Mouse (Mus musculus): ENCODE data around the gene Clic4.

Clic4 gene

DNA sequence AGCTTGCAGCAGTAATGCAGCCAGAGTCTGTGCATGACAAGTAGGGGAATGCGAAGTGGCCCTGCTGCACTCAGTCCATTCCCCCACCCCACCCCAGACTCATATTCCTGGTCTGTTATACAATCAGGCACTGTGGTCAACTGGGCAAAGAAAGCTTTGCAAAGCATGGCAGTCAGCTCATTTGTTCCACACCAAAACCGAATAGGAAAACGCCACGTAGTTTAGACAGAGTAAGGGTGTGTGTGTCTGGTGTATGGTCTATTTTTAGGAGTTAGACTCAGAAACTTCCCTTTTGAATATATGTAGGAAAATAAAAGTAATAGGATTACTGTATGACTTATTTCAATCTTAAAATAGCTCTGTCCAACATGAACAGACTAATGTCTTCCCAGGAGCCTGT is 36.0 kb downstream of the Clic4 start:
- in situ Hi-C loops (cut with MboI, MseI) = no loop called here

DNA sequence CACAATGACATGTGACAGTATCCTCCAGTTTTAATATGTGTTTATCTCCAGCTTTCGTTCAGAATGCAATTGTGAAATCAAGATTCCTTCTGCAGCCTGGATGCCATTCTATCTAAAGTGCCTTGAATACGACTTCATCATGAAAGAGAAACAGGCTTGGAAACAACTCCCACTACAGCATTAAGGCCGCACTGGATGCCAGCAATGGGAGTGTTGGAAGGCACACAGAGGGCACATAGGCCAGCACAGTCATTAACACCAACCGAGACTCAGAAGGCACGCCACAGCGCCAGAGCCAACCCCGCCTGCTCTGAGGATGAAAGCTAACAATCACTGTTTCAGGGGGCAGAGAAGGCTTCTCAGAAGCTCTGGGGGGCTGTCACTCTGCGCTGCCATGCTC is 37.1 kb downstream of the Clic4 start:
- in situ Hi-C loops (cut with MboI, MseI) = no loop called here

DNA sequence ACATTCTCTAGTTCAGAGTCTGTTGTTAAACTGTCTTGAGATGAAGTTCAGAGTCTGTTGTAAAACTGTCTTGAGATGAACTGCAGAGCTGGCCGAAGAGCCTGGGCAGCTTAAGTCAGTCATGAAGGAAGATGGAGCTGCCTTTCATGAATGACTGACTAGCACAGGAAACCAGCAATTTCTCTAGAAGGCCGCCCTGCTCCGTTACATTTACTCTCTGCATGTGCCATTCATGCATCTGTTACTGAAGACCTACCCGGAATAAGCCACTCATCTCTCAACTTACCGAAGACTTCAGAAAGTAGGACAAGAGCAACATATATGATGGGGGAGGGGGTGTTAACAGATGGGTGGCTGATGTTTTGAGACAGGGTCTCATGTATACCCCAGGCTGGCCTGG is 40.1 kb downstream of the Clic4 start:
- in situ Hi-C loops (cut with MboI, MseI) = no loop called here

DNA sequence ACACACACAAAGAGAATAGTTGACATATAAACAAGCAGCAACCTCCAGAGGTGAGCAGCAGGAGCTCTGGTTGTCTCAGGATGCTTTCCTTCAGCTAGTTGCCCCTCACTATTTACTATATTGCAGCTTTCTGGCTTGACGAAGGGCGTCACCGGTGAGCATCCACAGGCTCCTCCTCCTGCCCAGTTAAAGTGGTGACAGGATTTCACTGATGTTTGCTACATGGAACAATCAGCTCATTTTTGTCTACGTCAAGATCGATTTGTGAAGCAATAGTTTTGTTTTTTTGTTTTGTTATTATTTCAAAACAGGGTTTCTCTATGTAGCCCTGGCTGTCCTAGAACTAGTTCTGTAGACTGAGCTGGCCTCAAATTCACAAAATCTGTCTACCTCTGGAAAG is 41.1 kb downstream of the Clic4 start:
- in situ Hi-C loops (cut with MboI, MseI) = no loop called here

DNA sequence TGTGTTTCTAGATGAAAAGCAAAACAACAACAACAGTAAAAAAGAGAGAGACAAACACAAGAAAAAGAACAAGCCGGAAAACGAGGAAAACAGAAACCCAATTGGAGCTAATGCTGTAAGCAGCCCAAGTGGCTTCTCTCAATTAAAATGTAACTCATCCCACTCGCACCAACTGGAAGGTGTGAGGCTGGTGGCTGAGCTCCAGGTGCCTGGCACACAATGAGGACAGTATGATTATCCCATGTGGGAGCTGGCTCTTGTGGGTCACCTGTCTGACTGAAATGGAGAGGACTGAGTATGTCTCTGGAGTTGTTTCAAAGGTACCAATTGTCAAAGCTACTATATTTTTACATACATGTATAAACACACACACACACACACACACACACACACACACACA is 41.5 kb downstream of the Clic4 start:
- in situ Hi-C loops (cut with MboI, MseI) = no loop called here

DNA sequence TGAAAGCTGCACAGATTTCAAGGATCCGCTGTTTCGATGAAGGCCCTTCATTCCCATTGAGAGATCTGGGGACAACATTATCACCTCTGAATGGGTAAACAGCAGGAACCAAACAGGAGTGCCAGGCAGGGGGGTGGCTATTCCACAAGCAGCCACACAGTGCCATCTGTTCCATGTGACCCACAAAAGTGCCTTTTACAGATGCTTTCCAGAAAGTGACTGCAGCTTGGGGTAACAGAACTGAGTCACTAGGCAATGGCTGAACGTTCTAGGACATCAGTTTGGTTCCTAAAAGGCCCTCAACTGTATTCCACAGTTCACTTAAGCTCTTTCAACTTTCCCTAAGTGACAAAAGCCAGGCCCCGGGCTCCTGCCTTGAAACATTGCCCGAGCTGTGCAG is 42.0 kb downstream of the Clic4 start:
- in situ Hi-C loops (cut with MboI, MseI) = no loop called here

DNA sequence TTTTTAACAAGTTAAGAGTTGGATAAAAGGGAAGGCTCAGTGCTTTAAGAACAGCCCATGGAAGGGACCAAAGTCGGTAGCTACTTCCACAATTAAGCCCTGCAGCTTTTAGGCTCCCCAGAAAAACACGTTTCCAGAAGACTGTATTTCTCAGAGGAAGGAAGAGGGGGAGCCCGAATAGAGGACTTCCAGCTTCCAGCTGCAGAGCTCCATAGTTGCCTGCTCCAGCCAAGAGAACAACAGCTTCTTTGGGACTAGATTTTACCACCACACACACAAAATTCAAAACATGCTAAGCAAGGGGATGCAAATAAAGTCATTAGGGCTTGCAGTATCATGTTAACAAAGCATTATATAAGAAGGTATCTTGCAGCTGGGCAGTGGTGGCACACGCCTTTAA is 42.7 kb downstream of the Clic4 start:
- in situ Hi-C loops (cut with MboI, MseI) = no loop called here

DNA sequence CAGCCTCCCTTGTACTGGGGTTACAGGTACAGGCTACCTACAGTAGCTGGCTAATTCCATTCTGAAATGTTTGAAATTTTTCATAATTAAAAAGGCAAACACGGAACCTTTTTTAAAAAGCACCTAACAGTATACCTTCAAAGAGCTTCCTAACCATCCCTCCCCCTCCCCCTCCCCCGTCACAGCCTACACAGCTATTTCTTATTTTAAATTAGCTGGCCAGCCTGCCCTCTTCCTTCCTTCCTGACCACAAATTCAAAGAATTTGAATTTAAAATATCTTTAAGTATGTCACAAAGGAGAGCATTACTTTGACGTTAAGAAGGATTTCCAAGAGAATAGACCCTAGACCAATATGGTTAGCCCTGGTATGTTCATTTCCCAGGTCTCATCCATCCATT is 44.5 kb downstream of the Clic4 start:
- in situ Hi-C loops (cut with MboI, MseI) = no loop called here

DNA sequence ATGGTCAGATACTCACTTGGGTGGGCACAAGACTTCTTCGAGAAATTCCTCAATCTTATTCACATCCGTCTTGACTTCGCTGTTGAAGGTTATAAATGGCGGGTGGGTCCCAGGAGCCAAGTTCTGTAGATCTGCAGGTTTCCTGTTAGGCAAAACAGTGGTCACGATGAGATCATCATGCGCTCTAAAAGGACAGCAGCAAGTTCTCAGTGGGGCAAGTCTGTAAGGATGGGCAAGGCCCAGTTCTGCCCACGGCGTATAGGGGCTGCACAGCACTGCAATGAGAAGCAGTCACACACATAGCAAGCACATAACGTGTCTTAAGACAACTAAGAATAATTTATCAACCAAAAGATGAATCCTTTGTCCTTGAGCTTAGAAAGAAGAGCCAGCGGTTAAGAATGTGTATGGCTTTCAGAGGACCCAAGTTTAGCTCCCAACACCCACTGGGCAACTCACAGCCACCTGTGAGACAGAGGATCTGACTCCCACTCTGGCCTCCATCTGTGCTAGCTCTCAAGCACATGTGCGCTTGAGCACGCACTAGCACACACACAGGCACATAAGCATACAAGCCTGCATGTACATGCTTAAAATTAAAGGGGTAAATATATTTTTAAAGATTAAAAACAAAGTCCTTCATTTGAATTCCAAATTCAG is 46.5 kb downstream of the Clic4 start:
- in situ Hi-C loops (cut with MboI, MseI) = no loop called here

DNA sequence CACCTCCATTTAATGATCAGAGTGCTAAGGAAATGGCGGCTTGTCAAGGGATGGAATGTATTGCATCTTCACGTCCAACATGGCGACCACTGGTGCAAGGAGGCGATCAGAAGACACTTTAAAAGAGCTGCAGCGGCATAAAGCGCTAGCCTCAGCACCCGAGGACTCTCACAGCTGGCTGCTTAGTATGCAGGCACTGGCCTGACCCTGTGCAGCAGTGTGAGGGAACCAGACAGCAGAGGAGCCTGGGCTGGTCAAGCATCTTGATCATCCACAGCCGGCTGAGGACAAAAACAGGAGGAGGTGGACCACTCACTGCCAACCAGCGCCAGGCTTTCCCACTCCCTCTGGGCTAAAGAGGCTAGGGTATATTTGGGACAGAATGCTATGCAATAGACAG is 48.8 kb downstream of the Clic4 start:
- in situ Hi-C loops (cut with MboI, MseI) = no loop called here

DNA sequence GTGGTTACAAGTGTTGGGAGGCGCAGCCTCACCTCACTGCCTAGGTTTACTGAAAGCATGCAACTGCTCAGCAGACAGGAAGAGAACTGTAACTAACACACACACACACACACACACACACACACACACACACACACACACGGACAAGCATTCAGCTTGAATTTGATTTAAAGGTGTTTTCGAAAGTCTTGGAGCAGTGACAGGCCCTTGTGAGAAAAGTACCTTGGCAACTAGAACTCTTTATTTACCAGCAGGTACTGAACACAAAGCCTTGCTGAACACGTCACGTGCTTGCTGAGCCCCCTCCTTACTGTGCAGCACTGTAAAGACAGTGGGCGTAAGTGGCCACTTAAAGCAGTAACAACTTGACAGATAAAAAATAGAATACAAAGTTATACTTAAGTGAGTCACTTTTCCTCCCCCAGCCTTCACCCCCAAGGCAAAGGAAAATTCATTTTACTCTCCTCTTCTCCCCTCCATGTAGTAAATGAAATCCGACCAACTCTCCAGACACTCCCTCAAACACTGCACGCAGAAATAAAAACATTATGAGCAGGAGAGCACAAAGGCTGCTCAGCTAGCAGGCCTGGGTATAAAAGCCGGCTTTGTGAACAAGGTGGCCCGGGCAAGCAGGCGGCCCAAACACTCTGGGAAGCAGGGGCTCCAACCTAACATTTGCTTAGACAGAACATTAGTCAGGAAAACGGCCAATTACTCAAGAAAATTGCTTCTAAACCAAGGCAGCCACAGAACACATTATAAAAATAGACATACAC is 50.8 kb downstream of the Clic4 start:
- in situ Hi-C loops (cut with MboI, MseI) = no loop called here

DNA sequence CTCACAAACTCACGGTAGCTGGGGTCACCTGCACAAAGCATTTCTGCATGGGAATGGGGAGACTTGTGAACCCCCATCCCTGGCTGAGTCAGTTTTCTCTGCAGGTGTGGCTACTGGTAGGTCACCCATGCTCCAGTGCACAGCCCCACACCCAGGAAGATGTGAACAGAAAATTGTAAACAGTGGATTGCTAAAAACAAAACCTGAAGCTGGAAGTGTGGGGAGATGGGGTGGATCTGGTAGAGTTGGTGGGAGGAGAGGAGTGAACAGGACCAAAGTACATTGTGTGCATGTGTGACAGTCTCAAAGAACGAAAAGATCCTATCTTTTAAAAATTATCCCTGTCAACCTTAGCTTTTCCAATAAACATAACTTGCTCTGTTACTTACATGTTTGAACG is 52.0 kb downstream of the Clic4 start:
- in situ Hi-C loops (cut with MboI, MseI) = no loop called here

DNA sequence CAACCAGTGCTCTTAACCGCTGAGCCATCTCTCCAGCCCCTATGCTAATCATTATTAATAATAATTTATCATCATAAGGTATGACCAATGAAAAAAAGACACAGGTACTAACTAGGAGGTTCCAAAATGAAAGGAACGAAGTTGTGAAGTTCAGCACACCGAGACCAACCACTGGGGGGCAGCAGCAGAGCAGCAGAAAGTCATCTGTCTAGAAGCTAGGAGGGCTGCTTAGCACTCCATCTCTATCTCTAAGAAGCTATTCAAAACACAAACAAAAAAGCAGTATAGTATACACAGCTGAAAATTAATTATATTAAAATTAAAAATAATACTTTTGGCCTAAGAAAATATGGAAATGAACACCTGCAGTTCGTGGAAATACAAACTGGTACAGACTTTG is 53.0 kb downstream of the Clic4 start:
- in situ Hi-C loops (cut with MboI, MseI) = loop anchor here (5.0 kb wide), 1 partner anchor 98 kb away; no protein-coding TSS in a partner anchor

DNA sequence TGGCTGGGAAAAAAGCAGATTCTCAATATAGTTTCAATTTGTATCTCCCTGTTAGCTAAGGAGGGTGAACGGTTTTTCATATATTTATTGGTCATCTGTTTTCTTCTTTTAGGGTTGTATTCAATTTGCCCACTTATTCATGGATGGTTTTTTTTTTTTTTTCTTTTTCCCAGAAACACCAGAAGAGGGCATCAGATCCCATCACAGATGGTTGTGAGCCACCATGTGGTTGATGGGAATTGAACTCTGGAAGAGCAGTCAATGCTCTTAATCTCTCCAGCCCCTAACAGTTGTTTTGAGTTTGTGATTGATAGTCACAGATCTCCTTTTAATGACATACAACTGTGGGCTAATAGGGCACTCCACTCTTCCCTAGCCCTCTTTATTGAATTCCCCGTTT is 62.8 kb downstream of the Clic4 start:
- in situ Hi-C loops (cut with MboI, MseI) = no loop called here

DNA sequence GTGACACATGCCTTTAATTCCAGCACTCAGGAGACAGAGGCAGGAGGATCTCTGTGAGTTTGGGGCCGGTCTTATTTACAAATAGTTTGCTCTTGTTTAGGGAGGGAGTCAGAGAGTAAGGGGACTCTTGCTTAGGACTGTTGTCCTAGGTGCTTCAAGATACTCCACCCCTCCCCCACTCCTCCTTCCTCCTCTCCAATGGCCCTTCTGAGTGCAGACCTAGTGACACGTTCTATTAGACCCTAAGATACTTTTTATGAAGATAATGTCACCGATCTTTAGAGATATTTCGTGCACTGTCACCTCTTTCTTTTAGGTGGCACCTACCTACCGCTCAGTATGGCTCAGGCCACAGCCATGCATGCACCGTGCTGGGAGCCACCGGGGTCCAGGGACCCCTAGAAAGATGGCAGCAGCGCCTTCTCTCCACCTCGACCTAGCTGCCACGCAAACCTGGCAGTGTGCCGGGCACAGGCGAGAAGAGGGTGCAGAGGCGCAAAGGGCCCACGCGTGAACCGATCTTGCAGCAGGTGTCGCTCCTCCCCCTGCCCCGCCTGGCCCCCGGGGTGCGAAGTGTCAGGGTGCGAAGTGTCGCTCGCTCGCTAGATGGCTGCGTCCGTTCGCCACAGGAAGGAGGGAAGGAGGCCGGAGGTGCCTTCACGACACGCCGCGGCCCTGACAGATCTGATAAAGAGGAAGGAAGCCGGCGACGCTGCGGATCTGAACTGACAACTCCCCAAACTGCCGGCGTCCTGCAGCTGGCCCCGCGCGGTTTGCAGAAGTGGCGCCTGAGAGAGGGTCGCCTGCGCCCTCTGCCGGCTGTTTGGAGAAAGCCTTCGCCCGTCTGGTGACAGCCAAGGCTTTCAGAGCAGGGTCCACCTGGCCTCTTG is 66.7 kb downstream of the Clic4 start:
- in situ Hi-C loops (cut with MboI, MseI) = no loop called here

DNA sequence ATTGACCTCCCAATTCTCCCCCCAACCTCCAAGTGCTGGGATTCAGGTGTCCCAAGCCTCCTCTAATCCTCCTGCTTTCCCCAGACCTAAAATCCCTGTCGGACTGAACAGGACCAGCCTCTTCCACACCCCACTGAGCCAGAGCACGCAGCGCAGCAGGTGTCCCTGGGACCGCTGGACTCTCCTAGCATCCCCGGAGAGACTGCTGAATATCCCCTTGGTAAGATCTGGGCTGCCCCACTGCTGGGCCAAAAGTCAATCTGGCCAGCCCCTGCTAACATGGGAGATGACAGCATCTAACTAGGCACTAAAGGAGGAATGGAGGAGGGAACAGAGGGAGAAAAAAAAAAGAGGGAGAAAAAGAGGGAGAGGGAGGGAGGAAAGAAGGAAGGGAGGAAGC is 67.4 kb downstream of the Clic4 start:
- in situ Hi-C loops (cut with MboI, MseI) = no loop called here

DNA sequence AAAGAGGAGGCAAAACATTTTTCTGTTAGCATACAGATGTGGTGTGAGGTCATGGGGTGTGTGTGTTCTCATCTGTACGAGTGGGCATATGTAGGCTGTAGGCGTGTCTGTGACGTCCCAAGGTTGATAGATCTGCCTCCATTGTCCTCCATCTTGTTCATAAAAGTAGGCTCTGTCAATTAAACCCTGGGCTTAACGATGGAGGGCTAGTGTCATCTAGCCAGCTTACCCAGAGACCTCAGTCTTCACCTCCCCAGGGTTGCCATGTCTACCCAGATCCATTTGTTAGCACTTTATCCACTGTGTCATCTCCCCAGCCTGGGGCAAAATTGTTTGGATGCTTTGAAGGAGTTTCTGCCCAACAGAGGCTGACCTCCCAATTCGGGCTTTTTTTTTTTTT is 67.9 kb downstream of the Clic4 start:
- in situ Hi-C loops (cut with MboI, MseI) = no loop called here

DNA sequence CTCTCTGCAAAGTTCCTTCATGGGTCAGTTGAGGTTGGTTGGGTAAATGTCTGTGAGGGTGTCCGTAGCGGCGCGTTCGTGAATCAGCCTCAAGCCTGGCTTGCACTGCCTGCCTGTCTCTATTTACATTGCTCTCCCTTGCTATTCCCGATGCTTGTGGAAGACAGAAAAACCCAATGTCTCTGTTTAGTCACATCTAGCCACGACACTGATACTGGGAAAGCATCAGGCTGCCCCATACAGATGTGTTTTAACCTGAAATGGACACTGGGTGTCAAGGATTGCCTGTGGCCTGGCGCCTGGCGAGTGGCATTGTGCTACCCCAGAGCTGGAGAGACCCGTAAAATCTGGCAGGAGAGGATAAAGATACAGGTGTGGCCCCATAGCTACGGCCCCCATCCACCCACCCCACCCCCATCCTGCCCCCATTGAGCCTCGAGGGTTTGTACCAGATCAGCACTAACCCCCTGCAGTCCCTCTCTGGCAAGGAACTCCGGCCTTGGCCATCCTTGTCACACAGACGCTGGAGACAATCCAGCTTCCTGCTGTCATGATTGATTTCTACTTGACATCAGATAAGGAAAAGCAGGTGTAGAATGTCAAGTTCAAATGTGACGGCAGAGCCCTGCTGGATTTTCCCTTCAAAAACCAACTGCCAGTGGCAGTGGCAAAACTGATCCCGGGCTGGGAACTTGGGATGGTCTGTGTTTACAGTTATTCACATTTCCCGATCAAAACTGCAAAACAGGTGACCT is 68.6 kb downstream of the Clic4 start:
- in situ Hi-C loops (cut with MboI, MseI) = no loop called here

DNA sequence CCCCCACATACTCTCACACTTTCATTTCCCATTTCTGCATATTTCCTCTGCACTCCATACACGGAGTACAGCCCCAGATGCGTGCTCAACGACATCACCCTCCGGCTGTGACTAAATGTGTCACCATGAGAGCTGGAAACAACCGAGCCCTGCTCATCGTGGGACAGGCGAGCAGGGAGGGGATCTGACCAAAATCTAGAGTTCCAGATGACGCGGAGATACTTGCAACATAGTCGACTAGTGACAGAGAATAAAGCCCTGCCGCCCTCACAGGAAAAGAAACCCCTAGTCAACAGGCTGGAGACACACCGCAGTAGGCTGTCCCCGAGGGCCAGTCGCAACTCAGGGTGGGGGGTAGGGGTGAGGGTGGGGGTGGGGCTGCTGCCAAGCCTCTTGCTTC is 69.3 kb downstream of the Clic4 start:
- in situ Hi-C loops (cut with MboI, MseI) = no loop called here

DNA sequence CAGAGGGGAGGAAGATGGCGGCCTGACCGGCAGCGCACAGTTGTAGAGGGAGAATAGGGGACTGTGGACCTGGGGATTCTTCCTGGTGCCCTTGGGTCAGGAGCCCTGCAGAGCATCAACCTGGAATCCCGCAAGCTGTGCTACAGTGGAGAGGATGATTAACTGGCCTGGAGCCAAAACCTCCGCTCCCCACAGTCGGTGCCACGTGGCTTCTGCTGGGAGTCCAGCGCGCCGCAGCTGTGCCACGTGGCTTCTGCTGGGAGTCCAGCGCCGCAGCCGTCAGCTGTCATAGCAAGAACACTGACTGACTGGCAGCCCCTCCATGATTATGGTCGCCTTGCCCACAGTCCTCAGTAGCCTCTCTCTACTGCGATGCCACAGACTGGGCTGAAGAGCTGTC is 70.8 kb downstream of the Clic4 start:
- in situ Hi-C loops (cut with MboI, MseI) = no loop called here

DNA sequence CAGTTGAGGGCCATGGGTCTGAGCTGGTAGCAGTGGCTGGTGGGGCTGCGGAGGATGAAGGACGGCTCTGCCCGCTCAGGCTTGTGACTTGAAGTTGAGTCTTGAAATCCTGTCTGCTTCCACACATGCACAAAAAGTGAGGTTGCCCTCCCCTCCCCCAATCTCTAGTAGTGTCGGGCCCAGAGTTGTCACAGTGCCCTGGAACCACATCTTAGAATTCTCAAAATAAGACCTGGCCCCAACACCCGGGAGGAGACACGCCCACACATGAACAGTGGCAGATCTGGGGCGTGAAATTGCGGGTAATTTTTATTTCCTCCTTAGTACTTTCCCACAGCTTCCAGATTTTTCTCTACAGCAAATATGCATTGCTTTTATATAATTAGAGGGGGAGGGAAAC is 74.8 kb downstream of the Clic4 start:
- in situ Hi-C loops (cut with MboI, MseI) = no loop called here

DNA sequence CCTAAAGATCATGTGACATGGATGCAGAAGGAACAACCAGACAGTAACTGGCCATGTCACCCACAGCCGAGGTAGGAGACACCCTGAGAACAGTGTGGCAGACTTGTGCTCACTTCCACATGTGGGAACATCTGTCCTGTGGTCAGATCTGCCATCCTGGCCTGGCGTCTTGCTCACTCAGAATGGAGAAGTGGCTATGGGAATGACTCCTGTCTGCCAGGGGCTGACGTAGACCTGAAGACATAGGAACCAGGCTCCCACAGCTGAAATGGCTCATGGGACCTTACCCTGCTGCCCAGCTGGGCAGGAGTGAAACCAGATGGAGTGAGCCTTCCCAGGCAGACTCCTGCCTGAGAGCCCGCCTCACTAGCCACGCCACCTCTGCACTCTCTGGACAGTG is 79.8 kb downstream of the Clic4 start:
- in situ Hi-C loops (cut with MboI, MseI) = no loop called here
